Comparison of ENCODE assay signal across 8 mouse cellular contexts in genomic region chr15:78801971-78802741, GRCm38 (mm10). TPM values are rescaled to one million over a fixed set of nuclear protein-coding genes. Genes with fewer than 3 reads are reported as not detected.
DNase-seq lines count a peak whose midpoint lies in the region; ATAC-seq lines count a peak whose summit lies in the region.

No protein-coding gene starts in this region.

- peak; percentile 63 for DNase-seq in CD4-positive, CD25-positive, alpha-beta regulatory T cell, adult 2 months (ENCODE audit: low read depth, low spot score)
- DNase-seq in ZHBTc4 (ENCODE audit: low read depth, low spot score), result peak; percentile 60
- DNase-seq in kidney, postnatal 4 days, result peak; percentile 54 to 67
- peak; percentile 71 for DNase-seq in thymus, postnatal 4 days
- no peak for DNase-seq in layer of hippocampus, postnatal 10 days (ENCODE audit: low spot score in 2 of 2)

- peak overlapping the region; percentile 84 for H3K27ac ChIP-seq in heart, embryonic 13.5 days (replicated peaks)
- no peak overlapping the region for H3K27ac ChIP-seq in midbrain, embryonic 12.5 days (replicated peaks)

- peaks cover 48% of the 10 kb centered on the region for H3K4me1 ChIP-seq in heart, embryonic 13.5 days
- peaks cover 33% of the 10 kb centered on the region for H3K4me1 ChIP-seq in midbrain, embryonic 12.5 days

- peaks cover 65% of the 10 kb centered on the region for H3K27me3 ChIP-seq in heart, embryonic 13.5 days (replicated peaks)
- peaks cover 75% of the 10 kb centered on the region for H3K27me3 ChIP-seq in midbrain, embryonic 12.5 days

- WGBS in heart, embryonic 13.5 days, result 7% methylated on average over 56 of the region's 67 CpGs
- WGBS in midbrain, embryonic 12.5 days, result 5% methylated on average over 57 of the region's 67 CpGs

- H3K36me3 ChIP-seq in heart, embryonic 13.5 days, result peaks cover 4% of the 10 kb centered on the region; the same call in 1 of the 2 replicates
- H3K36me3 ChIP-seq in midbrain, embryonic 12.5 days, result no peaks in the 10 kb centered on the region

- H3K9ac ChIP-seq in heart, embryonic 13.5 days, result peak overlapping the region; percentile 88
- H3K9ac ChIP-seq in midbrain, embryonic 12.5 days (replicated peaks), result peak overlapping the region; percentile 47

- H3K4me3 ChIP-seq in heart, embryonic 13.5 days, result peak overlapping the region; percentile 75
- peak overlapping the region; percentile 49 for H3K4me3 ChIP-seq in midbrain, embryonic 12.5 days

- H3K9me3 ChIP-seq in heart, embryonic 13.5 days, result no peaks in the 10 kb centered on the region
- no peaks in the 10 kb centered on the region for H3K9me3 ChIP-seq in midbrain, embryonic 12.5 days

- ATAC-seq in heart, embryonic 13.5 days (ENCODE audit: extremely low read depth, insufficient number of reproducible peaks, low FRiP score, low TSS enrichment), result no peak
- ATAC-seq in midbrain, embryonic 12.5 days (ENCODE audit: low FRiP score, low read depth), result peak; percentile 24; the same call in 1 of the 2 replicates
- no peak for ATAC-seq in frontal cortex, adult (ENCODE audit: low TSS enrichment)

- H3K4me2 ChIP-seq in heart, embryonic 13.5 days, result peak overlapping the region; percentile 95
- H3K4me2 ChIP-seq in midbrain, embryonic 12.5 days (replicated peaks), result peak overlapping the region; percentile 77

RNA-seq across cellular contexts. Expression of gene Card10, which starts 0.7 kb away (rescaled TPM):
- polyA plus RNA-seq in heart, embryonic 13.5 days (2015; fragmentation: Nextera tagmentation; extraction: Ambion mirVana), result 5.1 and 5.3 TPM in 2 replicates
- 2.3 and 2.6 TPM in 2 replicates for polyA plus RNA-seq in midbrain, embryonic 12.5 days (2016; fragmentation: Nextera tagmentation; extraction: Ambion mirVana)
- 1 to 10 TPM; 5.8 to 6.0 TPM for total RNA-seq in layer of hippocampus, postnatal 10 days (2021)

RNA-seq across cellular contexts. Expression of gene Mfng, which starts 28.9 kb away (rescaled TPM):
- polyA plus RNA-seq in heart, embryonic 13.5 days (2015; fragmentation: Nextera tagmentation; extraction: Ambion mirVana), result 13.7 and 15.8 TPM in 2 replicates
- 119 and 137 TPM in 2 replicates for polyA plus RNA-seq in midbrain, embryonic 12.5 days (2016; fragmentation: Nextera tagmentation; extraction: Ambion mirVana)
- 10 to 100 TPM in 1 of 2 experiments, 1 to 10 TPM in 1; 9.2 to 10.4 TPM for total RNA-seq in layer of hippocampus, postnatal 10 days (2021)

RNA-seq across cellular contexts. Expression of gene Cdc42ep1, which starts 40.3 kb away (rescaled TPM):
- 34.2 and 36.1 TPM in 2 replicates for polyA plus RNA-seq in heart, embryonic 13.5 days (2015; fragmentation: Nextera tagmentation; extraction: Ambion mirVana)
- 11.5 and 11.9 TPM in 2 replicates for polyA plus RNA-seq in midbrain, embryonic 12.5 days (2016; fragmentation: Nextera tagmentation; extraction: Ambion mirVana)
- 1 to 10 TPM; 7.6 to 8.5 TPM for total RNA-seq in layer of hippocampus, postnatal 10 days (2021)

RNA-seq across cellular contexts. Expression of gene Lgals2, which starts 53.2 kb away (rescaled TPM):
- 0.82 TPM in 1 of 2 replicates, not detected in the other for polyA plus RNA-seq in heart, embryonic 13.5 days (2015; fragmentation: Nextera tagmentation; extraction: Ambion mirVana)
- 0.56 TPM in 1 of 2 replicates, not detected in the other for polyA plus RNA-seq in midbrain, embryonic 12.5 days (2016; fragmentation: Nextera tagmentation; extraction: Ambion mirVana)
- not detected for total RNA-seq in layer of hippocampus, postnatal 10 days (2021)

Comparison
In these comparisons a context has a peak if more than half of its experiments do, and no peak if none do; other contexts are left out.
1. DNase-seq: peak in CD4-positive, CD25-positive, alpha-beta regulatory T cell, adult 2 months (single experiment), ZHBTc4 (single experiment), kidney, postnatal 4 days (2 of 2) and thymus, postnatal 4 days (single experiment); none in layer of hippocampus, postnatal 10 days (0 of 2).